Mouse (Mus musculus) cerebellum, adult 9-10 months (tissue): ENCODE measurements at regions not wholly inside any gene's neighbourhood (a gene's known extent, or its start where the extent isn't known, plus 50 kb on each side); places are given as distances from the start of the nearest gene placed in this dataset.

Source experiments
- DNase-seq: peaks from one replicate; pipeline ENCODE4 v3.0.0; 2022

GRCm38 (mm10) chrX:62176011-62176410, 107.3 kb upstream of the 4933402E13Rik start:
- DNase-seq, result peak; percentile 47

- peak; percentile 7 for DNase-seq
Measured at GRCm38 (mm10) chrX:62180089-62180488, 103.2 kb upstream of the 4933402E13Rik start.
